Mouse (Mus musculus): ENCODE data around the gene Lrp8. TPM values are rescaled to one million over a fixed set of nuclear protein-coding genes. Genes with fewer than 3 reads are reported as not detected.

Gene Lrp8
- polyA plus RNA-seq, 1 experiment from 2014 or later = 8.8 TPM

DNA sequence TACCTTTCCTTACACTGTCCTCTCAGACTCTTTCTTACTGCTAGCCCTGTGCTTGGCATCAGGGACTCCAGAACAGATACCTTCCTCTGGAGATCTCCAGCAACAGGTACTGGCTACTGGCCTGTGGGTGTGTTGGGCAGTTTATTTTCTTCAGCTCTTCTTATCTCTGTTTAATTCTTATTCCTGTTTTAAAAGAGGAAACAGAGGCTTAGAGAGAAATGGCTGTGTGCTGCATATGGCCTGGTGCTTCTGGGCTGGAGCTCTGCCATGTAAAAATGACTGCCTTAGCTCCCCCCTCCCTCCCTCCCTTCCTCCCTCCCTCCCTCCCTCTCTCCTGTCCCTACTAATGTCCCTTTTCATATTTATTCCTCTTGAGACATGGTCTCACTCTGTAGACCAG lies 6.6 kb downstream of the Lrp8 start:
- no peak for TF ChIP-seq CTCF (IDR thresholded peaks at IDR 0.05)
- DNase-seq (ENCODE audit: low read depth, low spot score) (no peak), ATAC-seq (no peak)
- in situ Hi-C loops (cut with MboI; ENCODE audit: low pct_unique_long_range_greater_than_20kb) = no loop called here
- ChIA-PET POLR2A (no interaction called here), CTCF (no interaction called here)
- H3K27me3 ChIP-seq = no peaks in the 10 kb centered on the region

- H3K27me3 ChIP-seq = no peaks in the 10 kb centered on the region
- DNase-seq (ENCODE audit: low read depth, low spot score) (no peak), ATAC-seq (no peak)
- POLR2A ChIA-PET = no interaction called here
- TF ChIP-seq CTCF (IDR thresholded peaks at IDR 0.05) = no peak
- in situ Hi-C loops (cut with MboI; ENCODE audit: low pct_unique_long_range_greater_than_20kb) = no loop called here
- CTCF ChIA-PET = no interaction called here
Measured at GRCm38 (mm10) chr4:107811006-107811405, 8.9 kb downstream of the Lrp8 start.

- ATAC-seq = no peak
- POLR2A ChIA-PET = no interaction called here
- no peak for TF ChIP-seq CTCF (IDR thresholded peaks at IDR 0.05)
- in situ Hi-C loops (cut with MboI; ENCODE audit: low pct_unique_long_range_greater_than_20kb) = no loop called here
- H3K27me3 ChIP-seq = no peaks in the 10 kb centered on the region
- CTCF ChIA-PET = no interaction called here
- DNase-seq (ENCODE audit: low read depth, low spot score) = no peak
Measured at GRCm38 (mm10) chr4:107811716-107812330, 9.8 kb downstream of the Lrp8 start.

DNA sequence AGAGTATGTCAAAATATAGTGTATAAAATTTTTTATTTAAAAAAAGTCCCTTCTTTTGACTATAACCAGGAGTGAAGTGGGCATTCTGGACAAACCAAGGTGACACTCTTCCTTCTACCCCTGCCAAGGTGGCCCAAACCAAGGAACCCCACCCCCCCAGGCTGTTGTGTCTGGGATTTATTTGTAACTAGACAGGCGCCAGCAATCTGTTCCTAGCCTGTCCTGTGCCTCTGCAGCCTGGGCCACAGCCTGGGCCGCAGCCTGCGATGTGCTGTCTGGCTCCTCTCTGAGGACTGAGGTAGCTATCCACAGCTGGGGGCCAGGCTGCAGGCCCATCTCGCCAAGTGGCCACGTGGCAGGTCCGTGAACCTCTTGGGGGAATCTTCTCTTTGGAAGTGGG lies 10.3 kb downstream of the Lrp8 start:
- in situ Hi-C loops (cut with MboI; ENCODE audit: low pct_unique_long_range_greater_than_20kb) = no loop called here
- ATAC-seq (no peak), DNase-seq (ENCODE audit: low read depth, low spot score) (no peak)
- no peaks in the 10 kb centered on the region for H3K27me3 ChIP-seq
- TF ChIP-seq CTCF (IDR thresholded peaks at IDR 0.05) = no peak
- ChIA-PET CTCF (no interaction called here), POLR2A (no interaction called here)

DNA sequence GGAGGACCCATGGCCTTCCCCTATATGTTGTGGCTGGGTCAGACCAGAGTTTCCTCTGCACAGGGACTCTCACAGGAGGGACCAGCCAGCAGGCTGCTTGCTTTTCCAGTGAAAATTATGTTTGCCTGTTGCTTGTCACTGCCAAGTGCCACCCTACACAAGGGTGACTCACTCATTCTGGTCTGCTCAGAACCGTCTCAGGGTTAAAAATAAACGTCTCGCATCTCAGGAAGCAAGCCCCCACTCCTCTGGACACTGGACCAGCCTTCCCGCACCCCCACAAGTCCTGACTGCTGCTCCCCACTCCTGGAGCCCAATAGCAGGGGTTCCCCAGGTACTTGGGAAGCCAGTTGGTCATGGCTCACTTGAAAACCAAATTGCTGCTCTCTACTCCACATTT lies 14.4 kb downstream of the Lrp8 start:
- POLR2A ChIA-PET = no interaction called here
- CTCF ChIA-PET = no interaction called here
- no peak for DNase-seq (ENCODE audit: low read depth, low spot score)

GRCm38 (mm10) chr4:107817463-107817862 lies 15.4 kb downstream of the Lrp8 start:
- H3K27me3 ChIP-seq = no peaks in the 10 kb centered on the region
- CTCF ChIA-PET = no interaction called here
- POLR2A ChIA-PET = no interaction called here
- TF ChIP-seq CTCF (IDR thresholded peaks at IDR 0.05) = no peak
- in situ Hi-C loops (cut with MboI; ENCODE audit: low pct_unique_long_range_greater_than_20kb) = no loop called here
- no peak for DNase-seq (ENCODE audit: low read depth, low spot score)
- ATAC-seq = no peak

More for the DNA sequence above, 14.4 kb downstream of the Lrp8 start:
- no peak for TF ChIP-seq CTCF (IDR thresholded peaks at IDR 0.05)
- no peaks in the 10 kb centered on the region for H3K27me3 ChIP-seq
- in situ Hi-C loops (cut with MboI; ENCODE audit: low pct_unique_long_range_greater_than_20kb) = no loop called here
- peak; percentile 49 for ATAC-seq

- ATAC-seq (no peak), DNase-seq (ENCODE audit: low read depth, low spot score) (no peak)
- H3K27me3 ChIP-seq = no peaks in the 10 kb centered on the region
- in situ Hi-C loops (cut with MboI; ENCODE audit: low pct_unique_long_range_greater_than_20kb) = no loop called here
- TF ChIP-seq CTCF (IDR thresholded peaks at IDR 0.05) = no peak
- POLR2A ChIA-PET = interaction anchor here (1.5 kb wide), 1 partner anchor 10 kb away, joined by 3 read pairs; no protein-coding TSS in a partner anchor
- CTCF ChIA-PET = interaction anchor here (2.0 kb wide), 1 partner anchor 10 kb away, joined by 8 read pairs; no protein-coding TSS in a partner anchor
Measured at GRCm38 (mm10) chr4:107819990-107820719, 18.1 kb downstream of the Lrp8 start.

DNA sequence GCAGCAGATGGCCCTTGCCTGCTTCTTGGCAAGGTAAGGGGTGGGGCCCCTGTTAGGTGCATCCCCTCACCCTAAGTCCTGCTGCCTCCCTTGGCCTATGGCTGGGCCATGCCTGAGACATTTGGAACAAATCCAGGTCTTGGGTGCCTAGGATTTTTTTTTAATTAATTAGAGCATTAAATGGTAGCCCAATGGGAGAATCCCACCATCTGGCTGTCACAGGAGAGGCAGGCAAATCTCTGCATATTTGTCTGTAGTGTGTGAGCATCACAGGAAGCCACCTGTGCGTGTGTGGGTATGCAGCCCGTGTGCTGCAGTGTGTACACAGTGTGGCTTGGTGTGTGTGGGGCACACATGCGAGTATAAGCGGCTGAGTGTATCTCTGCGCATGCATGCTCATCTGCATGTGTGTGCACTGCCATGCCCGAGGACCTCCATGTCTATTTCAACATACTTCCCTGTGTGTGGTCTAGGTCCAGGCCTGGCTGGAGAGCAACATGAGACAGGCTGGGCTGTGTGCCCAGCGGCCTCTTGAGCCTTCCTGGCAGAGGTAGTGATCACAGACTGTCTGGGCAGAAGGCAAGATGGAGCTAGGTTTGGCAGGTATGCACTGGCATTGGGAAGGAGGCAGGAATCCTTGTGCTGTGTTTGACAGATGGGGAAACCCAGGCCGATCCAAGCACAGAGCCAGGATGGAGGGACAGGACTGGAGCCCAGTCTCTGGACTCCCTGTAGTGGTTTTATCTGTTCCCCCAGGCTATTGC lies 19.0 kb downstream of the Lrp8 start:
- POLR2A ChIA-PET = no interaction called here
- CTCF ChIA-PET = interaction anchor here (2.0 kb wide), 1 partner anchor 9 kb away, joined by 8 read pairs; no protein-coding TSS in a partner anchor
- DNase-seq (ENCODE audit: low read depth, low spot score) (no peak), ATAC-seq (no peak)
- H3K27me3 ChIP-seq = no peaks in the 10 kb centered on the region
- in situ Hi-C loops (cut with MboI; ENCODE audit: low pct_unique_long_range_greater_than_20kb) = no loop called here
- TF ChIP-seq CTCF (IDR thresholded peaks at IDR 0.05) = no peak

DNA sequence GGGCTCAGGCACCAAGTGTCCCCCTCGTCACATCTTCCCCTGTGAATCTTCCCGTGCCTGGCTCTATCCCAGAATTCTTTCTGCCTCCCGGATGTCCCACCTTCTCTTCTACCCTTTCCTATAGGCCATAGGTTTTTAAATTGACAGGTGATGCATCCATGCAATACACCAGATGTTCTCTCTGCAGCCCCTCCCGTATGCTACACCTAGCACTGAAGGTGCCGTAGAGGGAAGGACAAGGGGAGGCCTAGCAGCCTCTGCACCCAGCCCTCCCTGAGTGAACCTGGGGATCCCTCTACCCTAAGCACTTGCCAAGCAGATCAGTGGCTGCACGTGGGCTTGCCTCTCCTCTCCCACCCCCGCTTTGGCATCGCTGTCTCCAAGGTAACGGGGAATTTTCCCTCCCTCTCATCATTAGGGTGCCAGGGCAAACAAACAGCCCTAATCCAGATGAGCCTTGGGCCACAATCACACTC lies 20.9 kb downstream of the Lrp8 start:
- ATAC-seq = no peak
- ChIA-PET CTCF (no interaction called here), POLR2A (no interaction called here)
- DNase-seq (ENCODE audit: low read depth, low spot score) = no peak
- TF ChIP-seq CTCF (IDR thresholded peaks at IDR 0.05) = no peak
- H3K27me3 ChIP-seq = no peaks in the 10 kb centered on the region
- in situ Hi-C loops (cut with MboI; ENCODE audit: low pct_unique_long_range_greater_than_20kb) = no loop called here

GRCm38 (mm10) chr4:107823511-107823910 lies 21.4 kb downstream of the Lrp8 start:
- no peak for ATAC-seq
- TF ChIP-seq CTCF (IDR thresholded peaks at IDR 0.05) = no peak
- DNase-seq (ENCODE audit: low read depth, low spot score) = no peak
- H3K27me3 ChIP-seq = no peaks in the 10 kb centered on the region
- CTCF ChIA-PET = no interaction called here
- POLR2A ChIA-PET = no interaction called here
- in situ Hi-C loops (cut with MboI; ENCODE audit: low pct_unique_long_range_greater_than_20kb) = no loop called here

GRCm38 (mm10) chr4:107828727-107829218 lies 26.7 kb downstream of the Lrp8 start:
- ChIA-PET CTCF (interaction anchor here (2.4 kb wide), 1 partner anchor 8 kb away, joined by 8 read pairs; no protein-coding TSS in a partner anchor), POLR2A (no interaction called here)
- in situ Hi-C loops (cut with MboI; ENCODE audit: low pct_unique_long_range_greater_than_20kb) = no loop called here
- DNase-seq (ENCODE audit: low read depth, low spot score) = no peak
- no peak for ATAC-seq
- no peaks in the 10 kb centered on the region for H3K27me3 ChIP-seq
- TF ChIP-seq CTCF (IDR thresholded peaks at IDR 0.05) = no peak

Data from Patski (cell line).